Mouse (Mus musculus) embryo, embryonic 9.5 days (tissue): ENCODE results near the gene Itpkc.
"Not testable (repeated sequence)": the region's sequence is repeated elsewhere in the genome, so short reads cannot be mapped to it uniquely, and the experiment has no call there.

Source experiments
- DNase-seq: peaks from one replicate; pipeline ENCODE4 v3.0.0-alpha.2; 2017; ENCODE audit errors: extremely low spot score

Gene Itpkc

DNA sequence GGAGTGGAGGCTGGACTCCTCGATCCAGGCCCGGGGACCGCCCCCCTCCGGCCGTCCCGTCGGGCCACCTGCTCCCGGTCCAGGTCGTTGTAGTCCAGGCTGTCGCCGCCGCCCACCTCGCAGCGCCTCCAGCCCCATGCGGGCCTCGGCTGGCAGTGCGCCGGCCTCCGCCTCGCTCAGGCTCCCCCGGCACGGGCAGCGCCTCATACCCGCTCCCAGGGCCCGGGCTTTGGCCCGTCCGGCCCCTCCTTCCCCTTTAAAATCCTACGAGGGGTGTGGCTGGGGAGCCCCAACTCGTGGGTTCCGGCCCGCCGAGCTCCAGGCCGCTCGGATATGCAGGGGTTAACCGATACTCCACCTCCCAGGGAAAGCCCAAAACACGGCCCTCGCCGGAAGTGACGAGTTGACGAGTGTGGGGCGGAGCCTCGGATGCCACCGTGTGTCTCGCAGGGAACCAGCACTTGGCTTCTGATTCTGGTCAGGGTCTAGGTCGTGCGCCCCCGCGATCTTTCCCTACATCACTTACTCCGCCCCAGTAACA, at the start of gene Itpkc:
Gene Itpkc (minus strand): TSS at position 381 of the 541 bp plus-strand sequence.
- DNase-seq = peak; percentile 95

DNA sequence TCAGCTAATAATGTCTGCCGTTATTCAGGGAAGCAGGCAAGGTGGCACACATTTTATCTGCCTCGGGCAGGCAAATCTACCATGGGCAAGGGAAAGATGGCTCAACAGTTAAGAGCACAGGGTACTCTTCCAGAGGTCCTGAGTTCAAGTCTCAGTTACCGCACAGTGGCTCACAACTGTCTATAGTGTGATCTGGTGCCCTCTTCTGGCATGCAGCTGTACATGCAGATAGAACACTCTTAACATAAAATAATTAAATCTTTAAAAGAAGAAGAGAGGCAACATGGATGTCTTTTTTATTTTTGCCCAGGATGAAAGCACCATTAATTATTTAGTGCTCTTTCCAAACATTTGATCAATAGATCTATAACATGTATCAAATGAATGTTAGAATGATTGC, 48.7 kb upstream of the Itpkc start:
- DNase-seq = no peak

DNA sequence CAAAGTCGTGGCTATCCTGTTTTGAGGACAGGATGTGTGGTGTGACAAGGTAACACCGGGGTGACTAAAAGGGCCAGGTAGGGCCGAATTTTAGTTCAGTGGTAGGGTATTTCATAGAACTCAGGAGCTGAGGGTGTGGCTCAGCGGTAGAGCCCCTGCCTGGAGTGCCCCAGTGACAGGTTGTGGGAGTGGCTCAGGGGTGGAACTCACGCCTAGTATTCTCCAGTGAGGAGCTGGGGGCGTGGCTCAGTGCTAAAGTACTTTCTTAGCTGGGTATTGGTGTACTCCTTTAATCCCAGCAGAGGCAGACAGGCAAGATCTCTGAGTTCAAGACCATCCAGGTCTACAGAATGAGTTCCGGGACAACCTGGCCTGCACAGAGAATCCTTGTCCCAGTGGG, 47.6 kb upstream of the Itpkc start:
- DNase-seq = no peak

DNA sequence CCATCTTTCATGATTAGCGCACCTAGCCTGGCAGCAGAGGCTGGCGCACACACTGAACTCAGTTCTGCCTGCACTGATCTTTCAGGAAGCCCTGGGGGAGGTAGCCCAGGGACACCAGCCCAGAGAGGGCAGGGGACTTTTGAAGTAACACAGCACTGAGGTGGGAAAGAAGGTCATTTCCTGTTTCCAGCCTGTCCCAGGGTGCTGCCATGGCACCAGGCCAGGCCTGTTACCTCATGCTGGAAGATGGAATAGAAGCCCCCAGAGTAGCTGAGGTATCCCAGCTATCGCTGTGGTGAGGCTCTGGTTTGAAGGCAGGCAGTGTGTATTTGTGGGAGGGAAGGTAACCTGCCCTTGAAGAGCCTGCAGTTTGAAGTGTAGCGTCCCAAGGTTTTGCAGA, 46.5 kb upstream of the Itpkc start:
- DNase-seq = no peak

DNA sequence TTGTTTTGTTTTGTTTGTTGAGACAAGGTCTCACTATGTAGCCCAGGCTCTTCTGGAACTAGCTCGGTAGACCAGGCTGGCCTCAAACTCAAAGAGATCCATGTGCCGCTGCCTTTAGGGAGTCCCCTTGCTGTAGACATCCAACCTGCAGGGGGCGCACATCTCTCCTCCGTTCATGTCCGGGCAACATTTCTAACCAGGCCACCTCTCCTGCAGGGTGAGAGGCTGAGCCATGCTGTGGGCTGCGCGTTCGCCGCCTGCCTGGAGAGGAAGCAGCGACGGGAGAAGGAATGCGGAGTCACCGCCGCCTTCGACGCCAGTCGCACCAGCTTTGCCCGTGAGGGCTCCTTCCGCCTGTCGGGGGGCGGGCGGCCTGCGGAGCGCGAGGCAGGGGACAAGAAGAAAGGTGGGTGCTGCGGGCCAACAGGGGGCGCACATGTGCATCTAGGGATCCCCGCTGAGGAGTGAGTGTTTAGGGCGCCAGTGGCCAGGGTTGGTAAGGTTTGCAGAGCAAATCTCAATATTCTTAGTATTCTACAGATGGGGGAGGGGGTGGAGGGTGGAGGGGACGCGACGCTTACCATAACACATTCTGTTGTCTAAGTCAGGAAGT, 45.4 kb upstream of the Itpkc start:
- DNase-seq = peak; percentile 55

DNA sequence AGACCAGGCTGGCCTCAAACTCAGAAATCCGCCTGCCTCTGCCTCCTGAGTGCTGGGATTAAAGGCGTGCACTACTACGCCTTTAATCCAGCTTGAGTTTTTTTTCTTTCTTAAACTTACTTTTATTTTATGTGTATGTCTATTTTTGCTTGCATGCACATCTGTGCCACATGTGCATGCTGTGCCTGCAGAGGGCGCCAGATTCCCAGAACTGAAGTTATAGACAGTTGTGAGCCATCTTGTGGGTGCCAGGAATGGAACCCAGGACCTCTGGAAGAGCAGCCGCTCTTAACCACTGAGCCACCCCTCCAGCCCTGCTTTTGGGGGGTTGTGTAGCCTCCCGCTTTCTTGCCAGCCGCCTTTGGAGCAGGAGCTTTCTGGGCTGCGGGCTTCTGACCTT, 43.0 kb upstream of the Itpkc start:
- no peak for DNase-seq

DNA sequence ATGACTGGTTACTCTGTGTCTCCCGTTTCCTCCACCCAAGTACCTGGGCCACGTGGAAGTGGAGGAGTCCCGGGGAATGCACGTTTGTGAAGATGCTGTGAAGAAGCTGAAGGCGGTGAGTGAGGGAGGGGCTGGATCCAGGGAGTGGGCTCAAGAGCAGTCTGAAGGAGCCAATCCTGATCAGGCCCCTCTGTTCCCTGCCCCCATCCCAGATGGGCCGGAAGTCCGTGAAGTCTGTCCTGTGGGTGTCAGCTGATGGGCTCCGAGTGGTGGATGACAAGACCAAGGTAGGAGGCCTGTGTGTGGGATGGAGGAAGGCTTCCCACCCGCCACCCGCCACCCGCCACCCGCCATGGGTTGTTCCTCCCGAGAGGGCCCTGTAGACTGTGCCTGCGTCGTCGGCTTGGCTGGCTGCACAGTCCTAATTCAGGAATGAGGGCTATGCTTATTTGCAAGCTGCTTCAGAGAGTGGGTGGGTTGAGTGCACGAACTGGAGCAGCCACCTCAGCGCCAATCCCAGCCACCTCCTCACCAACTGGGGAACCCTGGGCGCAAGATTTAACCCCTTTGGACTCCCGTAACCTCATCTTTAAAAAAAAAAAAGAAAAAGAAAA, 38.2 kb upstream of the Itpkc start:
- DNase-seq = no peak

DNA sequence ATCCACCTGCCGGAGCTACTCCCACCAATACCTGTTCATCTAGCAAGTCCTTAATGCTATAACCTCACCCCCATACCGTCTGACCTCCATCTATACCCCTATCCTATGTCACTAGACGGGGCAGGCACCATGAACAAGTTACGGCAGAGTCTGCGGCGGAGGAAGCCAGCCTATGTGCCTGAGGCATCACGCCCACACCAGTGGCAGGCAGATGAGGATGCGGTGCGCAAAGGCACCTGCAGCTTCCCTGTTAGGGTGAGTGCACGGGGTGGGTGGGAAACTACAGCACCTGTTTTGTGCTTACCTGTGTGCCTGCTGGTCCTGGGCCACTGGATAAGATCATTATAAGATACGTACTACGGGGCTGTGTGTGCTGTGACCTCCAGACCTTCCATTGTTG, 36.3 kb upstream of the Itpkc start:
- no peak for DNase-seq

DNA sequence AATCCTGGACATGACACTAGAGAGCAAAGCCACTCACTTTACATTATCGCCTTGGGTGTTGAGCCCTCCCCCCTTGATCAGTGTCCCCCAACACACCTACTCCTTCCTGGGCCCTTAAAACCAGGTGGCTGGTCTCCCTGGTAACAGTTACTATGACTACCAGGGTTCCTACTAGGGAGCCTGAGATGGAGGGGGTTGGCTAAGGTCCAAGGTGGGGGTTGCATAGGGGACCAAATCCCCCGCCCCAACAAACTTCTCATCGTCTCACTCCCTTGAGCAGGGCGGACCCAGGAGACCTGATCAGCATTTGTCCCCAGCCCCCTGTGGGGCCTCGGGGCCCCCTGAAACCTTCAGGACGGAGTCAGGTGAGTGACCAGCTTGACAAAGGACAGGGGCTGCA, 33.4 kb upstream of the Itpkc start:
- DNase-seq = no peak

DNA sequence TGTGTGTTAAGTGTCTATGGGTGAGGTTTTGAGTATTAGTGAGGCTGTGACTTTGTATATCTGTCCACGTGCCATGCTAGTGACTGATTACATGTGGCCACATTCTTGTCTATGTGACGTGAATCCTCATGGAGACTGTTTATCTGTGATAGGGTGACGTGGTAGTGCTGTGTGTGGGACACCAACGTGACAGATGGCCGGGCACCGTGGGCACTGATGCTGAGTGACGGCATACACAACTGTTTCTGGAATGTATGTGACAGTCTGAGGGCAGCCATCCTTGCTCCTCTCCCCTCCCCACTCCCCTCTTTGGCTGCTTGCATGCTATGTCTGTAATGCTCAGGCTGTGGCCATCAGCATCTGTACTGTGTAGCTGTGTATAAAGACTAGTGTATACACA, 32.4 kb upstream of the Itpkc start:
- DNase-seq = no peak

DNA sequence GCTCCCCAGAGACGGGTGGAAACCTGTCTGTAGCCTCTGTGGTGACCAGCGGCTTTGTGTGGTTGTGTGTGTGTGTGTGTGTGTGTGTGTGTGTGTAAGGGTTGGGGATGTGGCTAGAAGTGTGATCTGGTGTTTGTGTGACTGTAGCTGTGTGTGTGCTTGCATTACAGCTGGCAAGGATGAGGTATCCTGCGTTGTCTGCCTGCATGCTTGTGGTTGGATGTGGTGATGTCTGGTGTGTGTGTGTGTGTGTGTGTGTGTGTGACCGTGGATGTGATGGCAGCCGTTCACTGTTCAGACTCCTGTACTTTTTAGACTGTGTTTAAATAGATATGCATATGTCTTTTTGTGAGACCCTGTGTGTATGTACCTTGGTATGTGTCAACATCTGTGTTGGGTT, 31.3 kb upstream of the Itpkc start:
- DNase-seq = no peak

DNA sequence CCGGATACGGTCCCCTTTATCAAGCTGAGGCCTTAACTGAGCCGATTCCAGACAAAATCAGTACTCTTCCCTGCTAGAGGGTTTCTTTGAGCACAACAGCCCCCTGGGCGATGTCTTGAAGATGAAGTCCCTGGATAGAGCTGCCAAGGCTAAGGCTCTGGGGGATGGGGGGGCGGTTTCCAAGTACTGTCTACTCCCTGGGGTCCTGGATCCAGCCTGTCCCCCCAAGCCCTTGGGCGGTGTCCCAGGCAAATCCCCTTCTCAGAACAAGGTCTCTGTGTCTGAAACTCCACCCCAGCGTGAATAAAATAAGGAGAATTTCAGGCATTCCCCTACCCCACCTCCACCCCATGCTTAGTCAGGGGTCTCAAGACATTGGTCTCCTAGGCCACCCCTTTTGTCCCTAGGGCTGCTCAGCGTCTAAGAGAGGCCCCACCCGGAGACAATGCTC, 30.8 kb upstream of the Itpkc start:
- no peak for DNase-seq

DNA sequence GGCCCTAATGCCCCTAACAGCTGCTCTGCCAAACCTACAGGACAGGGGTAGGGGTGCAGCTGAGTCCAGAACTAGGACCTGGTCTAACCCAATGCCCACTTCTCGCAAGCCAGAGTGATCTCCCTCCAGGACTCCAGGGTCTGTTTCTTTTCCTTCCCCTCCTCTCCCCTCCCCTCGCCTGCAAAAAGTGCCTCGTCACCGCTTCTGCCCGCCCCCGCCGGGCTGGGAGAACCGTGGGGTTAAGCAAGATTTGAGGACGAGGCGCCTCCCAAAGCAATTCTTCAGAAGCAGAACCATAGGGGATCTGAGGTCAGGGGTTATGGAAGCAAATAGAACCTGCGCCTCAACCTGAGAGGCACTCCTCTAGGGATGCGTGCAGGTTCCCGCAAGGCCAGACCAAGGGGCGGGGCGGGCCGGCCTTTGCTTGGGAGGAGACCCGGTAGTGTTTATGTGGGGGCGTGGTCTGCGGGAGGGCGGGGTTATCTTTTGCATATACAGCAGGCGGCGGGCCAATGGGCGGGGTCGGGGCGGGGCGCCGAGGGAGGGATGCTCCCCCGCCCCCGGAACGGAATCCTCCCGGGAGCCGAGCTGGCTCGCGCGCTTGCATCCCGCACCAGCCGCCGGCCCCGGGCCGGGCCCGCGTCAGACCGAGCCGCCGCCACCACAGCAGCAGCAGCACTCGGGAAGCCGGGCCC, 29.9 kb upstream of the Itpkc start, which contains the start of gene Numbl:
Gene Numbl (plus strand): TSS at position 229 of the 695 bp plus-strand sequence.
- peak; percentile 97 for DNase-seq

DNA sequence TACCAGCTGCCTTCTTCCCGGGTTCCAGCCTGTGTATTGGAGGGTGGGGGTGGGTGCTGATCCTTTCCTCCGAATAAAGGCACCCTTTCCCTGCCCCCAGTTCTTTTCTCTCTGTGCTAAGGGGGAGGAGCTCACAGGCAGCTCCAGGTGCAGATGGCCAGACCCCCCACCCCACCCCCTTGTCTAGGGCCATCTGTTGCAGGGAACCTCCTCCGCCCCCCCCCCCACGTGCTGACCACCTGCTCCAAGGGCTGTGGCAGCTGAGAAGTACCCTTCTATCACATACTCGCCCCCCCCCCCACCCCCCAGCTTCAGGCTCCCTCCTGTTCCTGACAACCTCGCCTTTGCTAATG, 29.4 kb upstream of the Itpkc start:
- peak; percentile 37 for DNase-seq

DNA sequence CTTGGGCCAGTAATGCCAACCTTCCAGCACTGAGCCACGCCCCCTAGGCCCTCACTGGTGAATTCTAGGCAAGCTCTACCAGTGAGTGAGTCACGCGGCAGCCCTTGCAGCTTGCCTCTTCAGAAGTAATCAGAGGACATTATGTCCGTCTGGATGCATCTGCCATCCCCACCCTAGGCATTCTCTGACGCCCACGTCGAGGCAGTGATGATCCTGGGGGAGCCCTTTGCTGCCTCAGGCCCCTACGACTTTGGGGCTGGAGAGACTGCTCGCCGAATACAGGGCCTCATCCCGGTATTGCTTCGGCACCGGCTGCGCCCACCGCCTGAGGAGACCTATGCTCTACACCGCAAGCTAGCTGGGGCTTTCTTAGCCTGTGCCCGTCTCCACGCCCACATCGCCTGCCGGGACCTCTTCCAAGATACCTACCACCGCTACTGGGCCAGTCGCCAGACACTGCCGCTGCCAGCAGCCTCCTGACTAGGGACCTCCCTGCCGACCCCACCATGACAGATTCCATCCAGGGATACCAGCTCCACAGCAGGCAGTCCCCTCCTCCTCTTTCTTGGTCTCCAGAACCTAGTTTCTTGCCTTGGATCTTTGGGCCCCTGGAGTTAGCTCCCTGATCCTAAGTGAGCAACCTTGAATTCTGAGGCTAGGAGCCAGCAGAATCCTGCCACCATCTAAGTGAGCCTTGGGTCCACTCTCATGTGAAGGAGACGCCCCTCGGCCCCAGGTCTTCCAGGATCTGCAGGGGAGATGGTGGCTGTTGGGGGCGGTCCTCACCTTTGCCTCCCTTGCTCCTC, 28.8 kb upstream of the Itpkc start:
- peak; percentile 28 for DNase-seq

DNA sequence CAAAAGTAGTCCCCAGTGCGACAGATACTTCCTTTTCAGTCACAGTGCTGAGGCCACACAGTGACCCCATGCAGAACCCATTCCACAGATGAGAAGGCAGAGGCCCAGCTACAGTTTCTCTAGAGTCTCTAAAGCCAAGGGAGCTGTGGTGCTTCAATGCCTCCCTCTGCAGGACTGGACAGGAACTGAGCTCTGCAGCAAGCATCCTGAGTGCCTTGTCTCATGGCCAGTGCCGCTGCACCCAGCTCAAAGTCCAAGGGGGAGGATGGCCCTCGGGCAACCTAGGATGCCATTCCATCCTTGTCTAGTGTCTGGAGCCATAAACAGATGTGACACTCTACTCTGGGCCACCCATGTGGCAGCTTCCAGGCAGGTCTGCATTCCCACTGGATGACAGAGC, 27.3 kb upstream of the Itpkc start:
- no peak for DNase-seq

DNA sequence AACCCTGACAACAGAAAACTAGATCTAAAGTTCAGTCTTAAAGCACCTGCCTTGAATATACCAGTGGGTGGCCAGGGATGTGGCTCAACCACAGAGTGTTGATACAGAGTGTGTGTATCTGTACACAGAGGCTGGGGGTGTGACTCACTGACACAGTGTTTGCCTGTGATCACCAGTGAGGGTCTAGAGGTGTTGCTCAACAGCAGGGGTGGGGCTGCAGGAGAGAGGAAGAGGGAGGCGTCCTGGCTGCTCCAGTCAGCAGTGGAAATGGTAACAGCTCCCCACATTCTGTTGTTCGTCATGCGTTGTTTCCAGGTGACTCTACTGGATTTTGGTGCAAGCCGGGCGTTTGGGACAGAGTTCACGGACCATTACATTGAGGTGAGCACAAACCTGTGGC, 23.5 kb upstream of the Itpkc start:
- no peak for DNase-seq

DNA sequence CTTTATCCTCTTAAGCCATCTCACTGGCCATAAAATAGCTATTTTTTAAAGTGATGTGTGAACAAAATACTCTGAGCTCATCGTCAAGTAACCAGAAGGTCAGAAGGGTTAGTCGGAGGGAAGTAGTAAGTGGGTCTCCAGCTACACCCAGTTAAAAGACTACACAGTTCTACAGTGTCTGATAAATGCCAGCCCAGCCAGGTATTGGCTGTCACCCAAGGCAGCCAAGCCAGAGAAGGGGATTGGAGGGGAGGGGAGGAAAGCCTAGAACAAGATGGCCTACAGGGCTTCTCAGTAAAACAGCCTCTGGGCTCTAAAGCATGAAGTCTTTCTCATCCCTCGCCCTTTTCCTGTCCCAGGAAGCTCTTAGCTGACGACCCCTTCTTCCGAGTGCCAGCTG, 21.5 kb upstream of the Itpkc start:
- DNase-seq = no peak

DNA sequence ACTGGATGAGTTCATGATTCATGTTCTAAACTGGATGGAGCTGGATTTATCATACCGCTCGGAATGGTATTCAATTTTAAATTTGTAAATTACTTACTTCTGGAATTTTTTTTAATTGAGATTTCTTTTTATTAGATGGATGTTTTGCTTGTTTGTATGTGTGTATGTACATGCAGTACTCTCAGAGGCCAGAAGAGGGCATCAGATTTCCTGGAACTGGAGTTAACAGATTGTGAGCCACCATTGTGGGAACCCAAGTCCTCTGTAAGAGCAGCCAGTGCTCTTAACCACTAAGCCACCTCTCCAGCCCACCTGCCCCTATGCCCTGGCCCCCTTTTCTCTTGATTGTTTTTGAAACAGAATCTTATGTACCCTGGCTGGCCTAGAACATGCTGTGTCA, 20.7 kb upstream of the Itpkc start:
- no peak for DNase-seq

DNA sequence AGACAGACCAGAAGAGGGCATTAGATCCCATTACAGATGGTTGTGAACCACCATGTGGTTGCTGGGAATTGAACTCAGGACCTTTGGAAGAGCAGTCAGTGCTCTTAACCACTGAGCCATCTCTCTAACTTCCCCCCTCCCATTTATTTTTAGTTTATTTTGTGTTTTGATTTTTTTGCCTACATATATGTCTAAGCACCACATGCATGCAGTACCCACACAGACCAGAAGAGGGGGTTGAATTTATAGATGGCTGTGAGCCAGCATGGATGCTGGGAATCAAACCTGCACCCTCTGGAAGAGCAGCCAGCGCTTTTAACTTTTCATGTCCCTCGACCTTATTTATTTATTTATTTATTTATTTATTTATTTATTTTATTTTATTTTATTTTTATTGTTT, 15.6 kb upstream of the Itpkc start:
- not testable (repeated sequence) for DNase-seq

DNA sequence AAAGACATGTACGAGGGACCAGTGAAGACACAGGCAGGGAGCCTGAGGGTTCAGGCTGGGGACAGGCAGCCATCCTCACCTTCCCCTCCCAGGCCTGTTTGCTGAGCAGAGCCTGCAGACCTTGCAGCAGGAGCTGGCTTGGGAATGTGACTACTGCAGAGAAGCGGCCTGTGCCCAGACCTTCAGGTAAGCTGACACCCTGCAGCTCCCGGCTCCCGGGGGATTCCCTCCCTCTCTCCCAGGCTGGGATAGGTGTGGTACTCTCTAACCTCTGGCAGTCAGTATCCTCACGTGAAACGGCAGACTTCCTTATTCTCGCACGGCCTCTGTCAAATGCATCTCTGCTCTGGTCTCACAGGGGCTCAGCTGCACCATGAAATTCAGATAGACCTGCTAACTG, 14.8 kb upstream of the Itpkc start:
- no peak for DNase-seq

DNA sequence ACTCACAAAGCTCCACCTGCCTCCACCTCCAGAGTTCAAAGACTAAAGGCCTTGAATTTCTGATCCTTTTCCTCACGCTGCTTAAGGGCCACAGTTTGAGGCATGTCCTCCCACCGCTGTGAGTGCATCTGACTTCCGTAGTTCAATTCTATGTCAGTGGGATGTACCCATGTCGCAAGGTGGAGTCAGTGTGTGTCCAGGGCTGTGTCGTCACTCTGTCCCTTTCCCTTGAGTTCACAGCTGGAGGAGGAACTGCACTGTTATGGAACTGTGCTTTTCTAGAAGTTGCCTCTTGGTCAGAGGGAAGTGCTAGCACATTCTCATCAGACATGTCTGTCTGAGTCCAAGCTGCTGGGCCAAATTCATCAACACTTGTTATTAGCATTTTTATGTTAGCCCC, 10.1 kb upstream of the Itpkc start:
- no peak for DNase-seq
